Mouse (Mus musculus) lung, embryonic 14.5 days (tissue): ENCODE results near the gene Nlrp9b. TPM values are rescaled to one million over a fixed set of nuclear protein-coding genes. Genes with fewer than 3 reads are reported as not detected.

Source experiments
- polyA plus RNA-seq: library from polyadenylated mRNA; unstranded; fragments of >200 nt; fragmentation: Nextera tagmentation; extraction: Ambion mirVana; gene quantifications from 2 replicates; pipeline ENCODE4 v1.2.1, GENCODE M21; 2014

The Nlrp9b gene
- polyA plus RNA-seq, 1 experiment from 2014 or later: not detected

Other genes with a start within 250 kb of the Nlrp9b start
- gene Nectin2, start 241.0 kb upstream of the Nlrp9b start, polyA plus RNA-seq: 120 and 125 TPM in 2 replicates
- gene Bcam, start 220.4 kb upstream of the Nlrp9b start, polyA plus RNA-seq: 206 and 209 TPM in 2 replicates
- gene Cblc, start 194.7 kb upstream of the Nlrp9b start, polyA plus RNA-seq: 6.8 and 10.2 TPM in 2 replicates
- 4.4 and 6.7 TPM in 2 replicates for gene Bcl3, start 168.7 kb upstream of the Nlrp9b start, polyA plus RNA-seq
- gene Gm19345, start 139.5 kb upstream of the Nlrp9b start, polyA plus RNA-seq: not detected in 2 replicates
- gene Ceacam16, start 130.2 kb upstream of the Nlrp9b start, polyA plus RNA-seq: not detected in 2 replicates
- gene Ceacam19, start 103.5 kb upstream of the Nlrp9b start, polyA plus RNA-seq: not detected in 2 replicates
- gene Pvr, start 70.3 kb upstream of the Nlrp9b start, polyA plus RNA-seq: 13.0 and 13.2 TPM in 2 replicates
- gene Igsf23, start 40.7 kb upstream of the Nlrp9b start, polyA plus RNA-seq: 1.2 and 1.3 TPM in 2 replicates
- not detected in 2 replicates for gene Ceacam20, start 26.1 kb upstream of the Nlrp9b start, polyA plus RNA-seq
- not detected in 2 replicates for gene Vmn1r91, start 108.2 kb downstream of the Nlrp9b start, polyA plus RNA-seq
- gene Gm16442, start 131.1 kb downstream of the Nlrp9b start, polyA plus RNA-seq: not detected in 2 replicates
- gene Vmn1r93, start 147.6 kb downstream of the Nlrp9b start, polyA plus RNA-seq: not detected in 2 replicates
- not detected in 2 replicates for gene Vmn1r94, start 176.9 kb downstream of the Nlrp9b start, polyA plus RNA-seq
- not detected in 2 replicates for gene Vmn1r95, start 202.2 kb downstream of the Nlrp9b start, polyA plus RNA-seq
- gene Gm6164, start 214.1 kb downstream of the Nlrp9b start, polyA plus RNA-seq: not detected in 2 replicates
- not detected in 2 replicates for gene Gm4498, start 242.4 kb downstream of the Nlrp9b start, polyA plus RNA-seq